Mouse (Mus musculus) heart, postnatal 36 days (tissue): ENCODE data around the gene D630003M21Rik. TPM values are rescaled to one million over a fixed set of nuclear protein-coding genes. Genes with fewer than 3 reads are reported as not detected.

Source experiments
- DNase-seq, 2 experiments: peaks; one replicate each; pipeline ENCODE4 v3.0.0; 2021 to 2022
- intact Hi-C: fragments of 180-260 bp; cut with DNase I; formaldehyde crosslinking; loops from one replicate; pipeline ENCODE4 v1.15.1; 2025
- microRNA-seq, 2 experiments: library from miRNA; unstranded; fragments of <30 nt; microRNA quantifications; one replicate each; pipeline ENCODE4 v1.2.0; 2021; ENCODE audit warnings: borderline number of aligned reads in 2 of 2
- total RNA-seq, 2 experiments: library from RNA; stranded (reverse); gene quantifications; 2 replicates each; pipeline ENCODE4 v1.2.3; 2021

D630003M21Rik gene
- total RNA-seq, 2 experiments from 2014 or later: 5.6 to 6.2 TPM

DNA sequence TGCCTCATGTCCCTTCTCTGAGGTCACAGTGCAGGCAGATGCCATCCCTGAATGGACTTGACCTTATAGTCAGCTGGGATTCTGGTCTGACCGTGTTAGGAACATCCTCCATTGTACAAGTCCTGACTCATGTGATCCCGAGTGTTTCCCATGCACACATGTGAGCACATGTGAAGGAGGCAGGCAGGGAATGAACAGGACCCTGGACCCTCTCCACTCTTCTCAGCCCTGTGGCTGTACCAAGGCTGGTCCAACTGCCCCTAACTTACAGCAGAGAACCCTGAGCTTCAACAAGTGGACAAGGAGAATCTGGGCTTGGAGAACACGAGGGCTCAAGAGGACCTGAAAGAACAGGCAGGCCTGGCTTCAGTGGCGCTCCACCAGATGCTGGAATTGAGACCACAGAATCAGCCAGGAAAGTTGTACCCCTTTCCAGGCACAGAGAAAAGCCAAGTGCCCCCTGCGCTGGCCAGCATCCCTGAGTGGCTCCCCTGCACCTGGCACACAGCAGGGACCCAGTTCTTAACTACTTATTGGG, 83.4 kb downstream of the D630003M21Rik start:
- intact Hi-C loops: loop anchor here (1.0 to 2.0 kb wide), 5 partner anchors 35 to 99 kb away; no protein-coding TSS in a partner anchor
- no peak for DNase-seq

DNA sequence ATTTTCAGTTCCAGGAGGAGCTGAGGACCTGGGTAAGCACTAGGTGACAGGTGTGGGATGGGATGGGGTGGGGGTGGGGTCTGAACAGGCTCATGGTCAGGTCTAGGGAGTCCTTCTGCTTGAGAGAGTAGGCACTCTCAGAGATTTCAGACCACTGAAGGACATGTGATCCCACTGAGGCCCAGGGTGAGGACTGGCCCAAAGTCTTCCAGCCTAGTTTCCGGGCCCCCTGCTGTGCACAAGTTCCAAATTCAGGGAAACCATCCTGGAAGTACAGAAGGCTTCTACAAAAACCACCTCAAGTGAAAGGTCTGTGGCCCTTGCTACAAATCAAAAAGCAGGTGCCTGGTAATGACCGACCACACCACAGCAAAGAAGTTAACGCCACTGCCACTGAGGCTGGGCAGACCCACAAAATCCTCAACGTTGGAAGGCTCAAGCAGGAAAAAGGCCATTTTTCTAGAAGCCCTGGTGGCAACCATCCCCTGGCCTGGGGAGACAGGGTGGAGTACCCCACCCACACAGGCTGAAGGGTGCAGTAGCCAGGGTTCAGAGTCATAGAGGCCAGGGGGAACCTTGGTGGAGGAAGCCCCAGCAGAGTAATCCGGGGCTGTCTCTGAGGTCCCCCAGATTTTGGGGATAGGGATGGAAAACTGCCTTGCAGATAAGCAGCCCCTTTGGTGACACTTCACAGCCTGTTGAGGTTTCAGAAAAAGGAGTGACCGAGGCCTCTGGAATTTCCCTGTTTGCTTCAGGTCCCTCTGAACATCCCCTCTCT, 84.1 kb downstream of the D630003M21Rik start:
- intact Hi-C loops: no loop called here
- no peak for DNase-seq

DNA sequence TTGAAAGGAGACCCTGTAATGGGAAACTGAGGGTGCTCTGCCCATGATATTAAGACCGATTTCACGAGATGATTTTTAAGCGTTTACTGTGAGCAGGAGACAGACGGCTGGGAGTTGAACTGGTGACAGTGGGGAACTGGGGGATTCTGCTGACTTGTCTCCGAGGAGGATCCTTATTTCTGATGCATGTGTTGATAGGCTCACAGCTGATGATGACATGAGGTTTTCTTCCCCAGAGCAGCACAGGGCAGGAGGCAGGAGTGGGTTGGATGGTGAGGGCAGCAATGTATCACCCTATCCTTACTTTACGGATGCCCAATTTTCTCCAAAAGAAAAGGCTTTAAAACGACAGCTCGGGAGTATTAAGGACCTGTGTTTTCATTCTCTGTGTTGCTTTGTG, 84.8 kb downstream of the D630003M21Rik start:
- intact Hi-C loops: no loop called here
- DNase-seq: no peak

DNA sequence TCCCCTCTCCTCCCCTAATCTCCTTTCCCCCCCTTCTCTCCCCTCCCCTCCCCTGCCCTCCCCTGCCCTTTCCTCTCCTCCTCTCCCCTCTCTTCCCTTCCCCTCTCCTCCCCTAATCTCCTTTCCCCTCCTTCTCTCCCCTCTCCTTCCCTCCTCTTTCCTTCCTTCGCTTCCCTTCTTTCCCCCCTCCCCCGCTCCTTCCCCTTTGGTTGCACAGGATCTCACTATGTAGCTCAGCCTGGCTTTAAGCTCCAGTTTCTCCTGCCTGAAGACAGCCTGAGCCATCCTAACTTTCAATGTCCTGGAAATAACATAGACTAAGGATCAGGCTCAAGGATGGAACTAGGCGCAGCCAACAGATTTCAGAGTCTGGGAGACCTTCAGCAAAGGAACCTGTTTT, 85.2 kb downstream of the D630003M21Rik start:
- intact Hi-C loops: no loop called here
- no peak for DNase-seq

DNA sequence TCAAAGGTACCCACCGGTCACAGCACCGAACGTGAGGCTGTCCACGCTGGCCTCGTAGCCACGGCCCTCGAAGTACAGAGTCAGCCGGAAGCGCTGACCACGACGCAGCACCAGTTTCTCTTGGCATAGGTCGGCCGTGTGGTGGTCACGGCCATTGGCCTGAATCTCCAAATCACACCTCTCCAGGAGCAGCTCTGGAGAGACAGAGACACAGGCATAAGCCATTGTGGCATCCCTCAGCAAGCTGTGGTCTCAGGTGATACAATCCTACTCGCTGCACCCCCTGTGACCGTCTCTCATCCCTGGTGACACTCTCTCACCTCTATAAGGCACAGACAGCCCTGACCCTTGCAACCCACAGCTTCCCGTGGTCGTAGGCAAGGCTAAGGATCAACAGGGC, 86.0 kb downstream of the D630003M21Rik start:
- intact Hi-C loops: no loop called here
- DNase-seq: no peak

DNA sequence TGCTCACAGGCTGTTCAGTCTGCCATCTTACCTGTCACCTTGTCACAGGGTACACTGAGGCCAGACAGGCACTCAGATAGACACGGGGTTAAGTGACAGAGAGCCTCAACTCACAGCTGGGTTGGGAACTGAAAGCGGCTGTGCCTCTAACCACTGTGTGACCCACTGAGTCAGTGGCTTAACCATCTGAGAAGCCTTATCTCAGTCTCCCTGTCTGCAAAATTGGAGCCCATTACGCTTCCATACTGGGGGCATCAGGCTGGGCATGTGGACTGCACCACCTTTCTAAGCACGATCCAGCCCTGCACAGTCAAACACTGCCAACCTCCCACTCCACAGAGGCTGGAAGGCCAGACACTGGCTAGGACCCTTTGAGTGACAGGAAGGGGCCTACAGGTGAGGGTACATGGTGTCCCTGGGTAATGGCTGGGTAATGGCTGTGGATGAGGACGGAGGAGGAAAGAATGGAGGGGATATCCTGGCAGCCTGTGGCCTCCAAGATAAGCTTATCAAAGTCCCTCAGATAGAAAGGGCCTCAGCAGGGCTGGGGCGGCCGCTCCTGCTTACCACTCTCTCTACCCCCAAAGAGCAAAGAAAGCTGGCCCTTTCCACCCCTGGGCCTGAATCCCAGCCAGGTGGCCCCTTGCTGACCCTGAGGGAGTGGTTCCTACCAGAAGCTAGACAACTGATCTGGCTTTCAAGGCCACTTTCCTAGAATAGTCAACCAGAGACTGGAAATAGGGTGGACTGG, 87.2 kb downstream of the D630003M21Rik start:
- DNase-seq: peak; percentile 63 to 70
- intact Hi-C loops: loop anchor here (2.0 kb wide), 1 partner anchor 19 kb away; no protein-coding TSS in a partner anchor

DNA sequence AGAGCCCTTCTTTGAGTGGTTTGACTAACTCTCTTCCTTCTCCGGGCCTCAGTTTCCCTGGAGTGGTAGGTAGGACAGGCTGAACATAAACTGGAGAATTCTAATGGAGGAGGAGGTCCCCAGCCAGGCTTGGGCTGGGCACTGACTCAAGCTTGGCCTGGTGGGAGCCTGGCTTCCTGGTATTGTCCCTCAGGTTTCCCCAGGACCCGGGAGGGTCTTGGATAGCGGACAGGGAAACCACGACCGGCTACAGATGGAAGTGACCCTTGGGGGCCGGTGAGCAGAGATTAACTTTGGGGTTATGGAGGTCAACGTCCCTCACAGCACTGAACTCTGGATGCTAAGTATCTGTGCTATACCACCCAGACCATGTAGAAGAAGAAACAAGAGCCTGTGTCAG, 87.8 kb downstream of the D630003M21Rik start:
- intact Hi-C loops: loop anchor here (2.0 kb wide), 1 partner anchor 18 kb away; no protein-coding TSS in a partner anchor
- peak in 1 of 2 experiments; percentile 45 for DNase-seq

DNA sequence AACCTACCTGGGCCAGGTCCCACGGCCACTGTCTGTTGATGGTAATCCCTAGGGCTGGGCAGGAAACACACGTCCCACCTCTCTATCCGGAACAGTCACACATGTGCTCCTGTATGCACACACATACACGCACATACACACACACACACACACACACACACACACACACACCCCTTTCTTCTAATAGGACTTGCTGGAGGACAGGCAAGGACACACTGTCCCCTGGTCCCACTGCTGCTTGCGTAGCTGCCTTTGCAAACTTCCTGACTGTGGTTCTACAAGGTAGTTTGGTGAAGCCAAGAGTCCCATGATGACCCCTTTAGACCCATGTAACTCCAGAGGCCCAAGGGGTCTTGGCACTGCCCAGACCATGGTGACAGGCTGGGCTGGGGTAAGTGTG, 88.4 kb downstream of the D630003M21Rik start:
- intact Hi-C loops: loop anchor here (2.0 kb wide), 1 partner anchor 18 kb away; no protein-coding TSS in a partner anchor

DNA sequence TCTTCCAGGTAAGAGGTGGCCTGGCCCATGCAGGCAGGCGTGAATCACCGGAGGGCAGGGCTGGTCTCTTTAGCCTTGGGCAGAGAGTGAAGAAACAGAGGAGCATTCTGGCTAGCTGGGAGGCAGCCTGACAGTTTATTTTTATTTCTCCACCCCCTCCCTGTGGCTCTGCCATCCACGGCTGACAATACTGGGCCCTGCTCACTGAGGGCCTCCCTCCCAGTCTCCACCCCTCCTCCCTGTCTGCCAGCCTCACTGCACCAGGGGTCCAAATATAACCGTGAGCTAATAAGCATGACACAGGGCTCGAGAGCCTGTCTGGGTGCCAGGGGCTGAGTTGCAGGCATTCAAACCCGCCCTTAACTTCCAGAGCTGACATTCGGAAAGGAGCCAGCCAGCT, 89.4 kb downstream of the D630003M21Rik start:
- DNase-seq: peak; percentile 70 to 72
- intact Hi-C loops: loop anchor here (2.0 kb wide), 1 partner anchor 17 kb away; no protein-coding TSS in a partner anchor

More for the DNA sequence above, 88.4 kb downstream of the D630003M21Rik start:
- DNase-seq: no peak

DNA sequence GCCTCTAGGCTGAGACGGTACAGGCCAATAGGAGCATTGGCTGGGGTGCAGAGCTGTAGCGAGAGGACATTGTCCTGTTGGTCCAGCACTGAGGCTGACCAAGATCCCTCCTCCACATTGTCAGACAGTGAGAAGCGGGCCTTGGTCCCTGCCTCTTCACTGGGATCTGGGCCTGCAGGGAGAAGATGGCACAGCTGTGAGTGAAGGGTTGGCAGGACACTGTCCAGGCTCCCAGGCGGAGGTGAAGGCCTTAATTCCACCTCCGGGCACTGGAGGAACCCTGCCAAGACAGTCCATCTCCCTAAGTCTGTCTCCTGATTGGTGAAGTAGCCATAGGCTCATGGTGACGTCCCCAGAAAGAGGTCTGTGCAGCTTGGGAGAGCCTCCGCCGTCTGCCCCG, 90.2 kb downstream of the D630003M21Rik start:
- DNase-seq: no peak
- intact Hi-C loops: no loop called here

DNA sequence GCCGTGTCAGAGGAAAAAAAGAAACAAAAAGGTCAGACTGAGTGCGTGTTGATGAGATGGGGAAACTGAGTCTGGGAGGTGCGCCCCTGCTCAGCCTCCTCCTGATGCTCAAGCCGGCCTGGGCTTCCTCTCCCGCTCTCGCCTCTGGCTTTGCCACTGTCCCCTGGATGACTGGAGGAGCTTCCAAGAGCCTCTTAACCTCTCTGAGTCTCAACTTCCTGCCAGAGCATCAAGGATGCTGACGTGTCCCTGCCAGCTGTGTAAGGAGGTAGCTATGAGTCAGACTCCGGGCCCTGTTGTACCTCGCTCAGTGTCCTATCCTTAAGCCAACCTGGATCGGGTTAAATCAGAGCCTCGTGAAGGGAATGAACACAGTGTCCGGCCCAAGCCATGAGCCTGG, 91.3 kb downstream of the D630003M21Rik start:
- no peak for DNase-seq
- intact Hi-C loops: no loop called here

DNA sequence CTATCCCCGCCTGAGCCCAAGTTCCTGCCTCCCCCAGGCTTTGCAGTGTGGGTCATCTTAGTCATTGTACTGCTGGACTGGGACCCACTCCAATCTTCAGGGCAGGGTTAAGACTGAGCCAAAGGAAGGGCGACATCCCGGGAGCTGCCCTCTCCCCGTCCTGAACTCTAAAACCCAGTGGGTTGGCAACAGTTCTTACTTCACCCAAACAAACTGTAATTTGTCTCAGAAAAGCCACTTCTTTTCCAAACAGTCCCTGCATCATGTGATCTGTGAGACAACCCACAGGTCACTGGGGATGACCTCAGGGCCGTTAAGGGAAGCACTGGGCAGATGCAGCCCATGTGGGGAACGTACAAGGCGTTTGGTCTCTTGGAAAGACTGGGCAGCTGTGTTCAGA, 92.8 kb downstream of the D630003M21Rik start:
- intact Hi-C loops: no loop called here
- DNase-seq: peak; percentile 40 to 53

DNA sequence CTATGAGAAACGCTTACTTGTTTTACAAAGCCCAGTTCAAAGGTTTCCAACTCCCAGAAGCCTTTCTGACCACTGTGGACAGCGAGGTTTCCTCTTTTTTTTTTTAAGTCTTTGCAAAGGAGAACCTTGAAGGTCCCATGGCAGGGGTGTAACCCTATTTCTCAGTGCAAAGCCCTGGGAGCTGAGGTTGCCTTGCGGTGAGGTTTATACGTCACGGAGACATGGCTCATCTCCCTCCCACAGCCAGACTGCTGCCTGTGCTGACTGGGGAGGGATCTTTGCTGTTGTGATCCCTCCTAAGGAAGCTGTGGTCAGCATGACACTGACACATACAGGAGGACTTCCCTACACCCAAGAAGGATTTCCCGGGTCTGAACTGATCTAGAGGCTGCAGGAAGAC, 96.0 kb downstream of the D630003M21Rik start:
- no peak for DNase-seq
- intact Hi-C loops: no loop called here

Small RNA genes within 50 kb of the gene (microRNA-seq; reads per million reads assigned to microRNA genes)
- gene Mir7685: 0 to 1.3 reads per million in 2 experiments

Other genes starting within 250 kb of the D630003M21Rik start
- gene Tti1, start 200.8 kb downstream of the D630003M21Rik start, total RNA-seq: 10 to 100 TPM; 22.8 to 22.9 TPM
- 10 to 100 TPM; 28.3 to 37.7 TPM for gene Rprd1b, start 200.7 kb downstream of the D630003M21Rik start, total RNA-seq
- 100 to 1,000 TPM; 237 to 310 TPM for gene Tgm2, start 82.8 kb downstream of the D630003M21Rik start, total RNA-seq
- gene Bpi, start 28.9 kb upstream of the D630003M21Rik start, total RNA-seq: not detected
- gene Lbp, start 77.3 kb upstream of the D630003M21Rik start, total RNA-seq: 1 to 10 TPM; 6.8 to 7.2 TPM
- gene Snhg11, start 146.4 kb upstream of the D630003M21Rik start, total RNA-seq: not detected
- gene Ralgapb, start 180.6 kb upstream of the D630003M21Rik start, total RNA-seq: 10 to 100 TPM; 33.1 to 34.6 TPM